Mouse (Mus musculus) midbrain, embryonic 14.5 days (tissue): Measurements from ENCODE around the gene Luzp1. TPM values are rescaled to one million over a fixed set of nuclear protein-coding genes. Genes with fewer than 3 reads are reported as not detected.

ENCODE experiments used
- ATAC-seq: fragments of 200-750 bp; cut with Nextera tagmentation; 2 replicates; pipeline ENCODE4 v1.8.0; 2017; ENCODE audit warnings: moderate number of reproducible peaks, moderate library complexity; ENCODE audit not compliant: low FRiP score, low TSS enrichment
- DNase-seq: peaks from one replicate; pipeline ENCODE4 v3.0.0-alpha.2; 2015
- H3K27ac ChIP-seq: fragments of 300-500 bp; sonication (generic); replicated peaks from 2 replicates; pipeline ENCODE4 v1.5.1; 2014; ENCODE audit warnings: mild to moderate bottlenecking, low read depth, low read length, moderate library complexity
- H3K27me3 ChIP-seq: fragments of 300-500 bp; sonication (generic); 2 replicates; pipeline ENCODE4 v1.6.1; 2014; ENCODE audit warnings: low read length, control low read depth, mixed read lengths; ENCODE audit not compliant: control insufficient read depth, insufficient read depth
- H3K36me3 ChIP-seq: fragments of 300-500 bp; sonication (generic); 2 replicates; pipeline ENCODE4 v1.6.1; 2014; ENCODE audit warnings: low read length, control low read depth; ENCODE audit not compliant: control insufficient read depth, insufficient read depth
- H3K4me1 ChIP-seq: fragments of 300-500 bp; sonication (generic); 2 replicates; pipeline ENCODE4 v1.6.1; 2014; ENCODE audit warnings: mild to moderate bottlenecking, antibody characterized with exemption, low read length, control low read depth; ENCODE audit not compliant: control insufficient read depth, insufficient read depth
- H3K4me2 ChIP-seq: fragments of 300-500 bp; sonication (generic); 2 replicates; pipeline ENCODE4 v1.6.1; 2014; ENCODE audit warnings: mild to moderate bottlenecking, low read length, moderate library complexity
- H3K4me3 ChIP-seq: fragments of 300-500 bp; sonication (generic); replicated peaks from 2 replicates; pipeline ENCODE4 v1.5.1; 2014; ENCODE audit warnings: low read depth, low read length
- H3K9ac ChIP-seq: fragments of 300-500 bp; sonication (generic); replicated peaks from 2 replicates; pipeline ENCODE4 v1.6.1; 2014; ENCODE audit warnings: mild to moderate bottlenecking, low read length, moderate library complexity
- H3K9me3 ChIP-seq: fragments of 300-500 bp; sonication (generic); 2 replicates; pipeline ENCODE4 v1.6.1; 2016; ENCODE audit warnings: low read length, control low read depth, mixed read lengths; ENCODE audit not compliant: control insufficient read depth
- WGBS: fragments of 180-500 bp; shearing (Covaris S2); extraction: QIAGEN DNeasy Blood & Tissue Kit; methylation state at CpG from one replicate; pipeline ENCODE4 v1.1.7; 2014; 5-methylcytosine and 5-hydroxymethylcytosine counted together
- polyA plus RNA-seq: library from polyadenylated mRNA; unstranded; fragments of >200 nt; fragmentation: Nextera tagmentation; extraction: Ambion mirVana; gene quantifications from 2 replicates; pipeline ENCODE4 v1.2.1, GENCODE M21; 2014

The Luzp1 gene
- polyA plus RNA-seq, 1 experiment from 2014 or later: 40.1 TPM

- WGBS: 53% methylated on average over 4 of the region's 4 CpGs
- DNase-seq: no peak
- no peak for ATAC-seq
- Histone ChIP-seq H3K9me3 (no peaks in the 10 kb centered on the region), H3K4me2 (no peak overlapping the region), H3K4me3 (no peak overlapping the region), H3K27ac (no peak overlapping the region), H3K36me3 (no peaks in the 10 kb centered on the region), H3K27me3 (no peaks in the 10 kb centered on the region), H3K9ac (no peak overlapping the region), H3K4me1 (no peaks in the 10 kb centered on the region)
Measured at GRCm38 (mm10) chr4:136511708-136512107, 42.1 kb downstream of the Luzp1 start.

DNA sequence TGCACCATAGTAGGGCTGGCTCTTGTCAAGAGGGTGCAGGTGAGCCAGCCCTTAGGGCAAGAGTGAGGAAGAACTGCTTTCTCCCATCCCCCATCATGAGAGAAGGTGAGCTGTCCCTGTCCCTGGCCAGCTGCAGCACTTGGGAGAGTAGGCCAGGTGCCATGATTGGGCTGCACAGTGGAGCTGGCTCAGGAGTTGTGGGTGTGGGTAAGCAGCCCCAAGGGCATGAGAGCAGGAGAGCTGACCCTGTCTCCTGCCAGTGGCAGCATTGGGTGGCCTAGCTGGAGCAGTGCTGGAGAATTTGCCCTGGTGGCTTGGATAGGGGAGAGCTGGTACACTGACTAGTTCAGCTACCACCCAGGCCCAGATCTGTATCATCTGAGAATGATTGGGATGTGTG, 43.3 kb downstream of the Luzp1 start:
- Histone ChIP-seq H3K27ac (no peak overlapping the region), H3K4me2 (no peak overlapping the region), H3K36me3 (no peaks in the 10 kb centered on the region), H3K27me3 (no peaks in the 10 kb centered on the region), H3K4me3 (no peak overlapping the region), H3K9me3 (no peaks in the 10 kb centered on the region), H3K9ac (no peak overlapping the region), H3K4me1 (no peaks in the 10 kb centered on the region)
- DNase-seq (no peak), ATAC-seq (no peak)

- ATAC-seq: no peak
- WGBS: 86% methylated on average over 2 of the region's 2 CpGs
Measured at GRCm38 (mm10) chr4:136518141-136518540, 48.6 kb downstream of the Luzp1 start.

DNA sequence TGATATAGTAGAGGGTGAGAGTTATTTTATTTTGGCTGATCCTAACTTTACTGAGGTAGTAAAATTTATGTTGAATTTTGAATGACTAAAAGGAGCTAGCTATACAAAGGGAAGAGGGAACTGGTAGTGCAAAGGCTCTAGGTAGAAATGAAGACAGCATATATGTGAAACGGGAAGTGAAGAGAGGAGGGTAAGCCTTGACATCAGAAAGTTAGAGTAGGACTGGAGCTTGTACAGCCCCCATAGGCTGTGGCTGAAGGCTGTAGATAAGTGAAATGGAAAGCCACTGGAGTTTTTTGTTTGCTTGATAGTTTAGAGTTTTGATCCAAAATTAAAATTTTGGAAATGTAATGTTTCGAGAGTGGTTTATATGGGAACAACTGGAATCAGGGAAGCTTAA, 49.0 kb downstream of the Luzp1 start:
- 93% methylated on average over 2 of the region's 2 CpGs for WGBS
- Histone ChIP-seq H3K4me2 (no peak overlapping the region), H3K36me3 (no peaks in the 10 kb centered on the region), H3K4me3 (no peak overlapping the region), H3K27me3 (no peaks in the 10 kb centered on the region), H3K9me3 (no peaks in the 10 kb centered on the region), H3K27ac (no peak overlapping the region), H3K9ac (no peak overlapping the region), H3K4me1 (no peaks in the 10 kb centered on the region)
- no peak for ATAC-seq
- DNase-seq: no peak

More at GRCm38 (mm10) chr4:136518141-136518540, 48.6 kb downstream of the Luzp1 start:
- H3K27ac ChIP-seq: no peak overlapping the region
- H3K36me3 ChIP-seq: no peaks in the 10 kb centered on the region
- H3K27me3 ChIP-seq: no peaks in the 10 kb centered on the region
- no peaks in the 10 kb centered on the region for H3K4me1 ChIP-seq
- no peak for DNase-seq
- no peak overlapping the region for H3K4me3 ChIP-seq
- no peak overlapping the region for H3K4me2 ChIP-seq
- no peaks in the 10 kb centered on the region for H3K9me3 ChIP-seq
- no peak overlapping the region for H3K9ac ChIP-seq

GRCm38 (mm10) chr4:136519866-136520265, 50.3 kb downstream of the Luzp1 start:
- no peaks in the 10 kb centered on the region for H3K9me3 ChIP-seq
- H3K27me3 ChIP-seq: no peaks in the 10 kb centered on the region
- no peak overlapping the region for H3K9ac ChIP-seq
- no peak overlapping the region for H3K27ac ChIP-seq
- no peak overlapping the region for H3K4me2 ChIP-seq
- no peaks in the 10 kb centered on the region for H3K36me3 ChIP-seq
- DNase-seq: no peak
- ATAC-seq: no peak
- no peak overlapping the region for H3K4me3 ChIP-seq
- no peaks in the 10 kb centered on the region for H3K4me1 ChIP-seq

- no peak overlapping the region for H3K9ac ChIP-seq
- no peak overlapping the region for H3K4me2 ChIP-seq
- no peaks in the 10 kb centered on the region for H3K27me3 ChIP-seq
- no peaks in the 10 kb centered on the region for H3K4me1 ChIP-seq
- no peak for DNase-seq
- ATAC-seq: no peak
- H3K27ac ChIP-seq: no peak overlapping the region
- 68% methylated on average over 5 of the region's 5 CpGs for WGBS
- no peak overlapping the region for H3K4me3 ChIP-seq
- H3K36me3 ChIP-seq: no peaks in the 10 kb centered on the region
- H3K9me3 ChIP-seq: no peaks in the 10 kb centered on the region
Measured at GRCm38 (mm10) chr4:136521898-136522297, 52.3 kb downstream of the Luzp1 start.

DNA sequence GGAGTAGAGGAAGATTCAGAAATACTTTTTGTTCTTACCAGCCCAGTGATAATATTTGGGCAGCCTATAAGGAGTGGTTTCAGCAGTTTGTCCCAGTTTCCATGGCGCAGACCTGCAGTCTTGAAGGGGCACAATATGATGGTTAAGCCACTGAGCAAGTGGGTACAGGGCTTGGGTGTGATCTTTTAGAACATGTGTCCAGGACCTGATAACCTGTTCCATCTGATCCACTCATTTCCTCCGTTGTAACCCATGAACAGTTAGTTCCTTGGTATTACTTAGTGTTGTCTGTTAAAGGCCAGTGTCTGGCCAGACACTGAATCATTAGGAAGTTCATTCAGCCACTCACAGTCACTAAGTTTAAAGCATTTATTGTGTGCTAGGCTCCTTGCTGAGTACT, 54.7 kb downstream of the Luzp1 start:
- ATAC-seq (no peak), DNase-seq (no peak)
- no peaks in the 10 kb centered on the region for H3K36me3 ChIP-seq
- H3K4me1 ChIP-seq: no peaks in the 10 kb centered on the region
- no peaks in the 10 kb centered on the region for H3K9me3 ChIP-seq
- no peak overlapping the region for H3K4me3 ChIP-seq
- no peak overlapping the region for H3K27ac ChIP-seq
- no peak overlapping the region for H3K9ac ChIP-seq
- H3K4me2 ChIP-seq: no peak overlapping the region
- H3K27me3 ChIP-seq: no peaks in the 10 kb centered on the region
- WGBS: 96% methylated on average over 2 of the region's 2 CpGs

GRCm38 (mm10) chr4:136526412-136526811, 56.9 kb downstream of the Luzp1 start:
- H3K27me3 ChIP-seq: no peaks in the 10 kb centered on the region
- ATAC-seq (peak; percentile 37; the same call in 1 of the 2 replicates), DNase-seq (peak; percentile 90)
- H3K4me3 ChIP-seq: no peak overlapping the region
- no peaks in the 10 kb centered on the region for H3K36me3 ChIP-seq
- no peak overlapping the region for H3K9ac ChIP-seq
- 20% methylated on average over 4 of the region's 4 CpGs for WGBS
- no peaks in the 10 kb centered on the region for H3K4me1 ChIP-seq
- no peak overlapping the region for H3K4me2 ChIP-seq
- H3K9me3 ChIP-seq: no peaks in the 10 kb centered on the region
- no peak overlapping the region for H3K27ac ChIP-seq

DNA sequence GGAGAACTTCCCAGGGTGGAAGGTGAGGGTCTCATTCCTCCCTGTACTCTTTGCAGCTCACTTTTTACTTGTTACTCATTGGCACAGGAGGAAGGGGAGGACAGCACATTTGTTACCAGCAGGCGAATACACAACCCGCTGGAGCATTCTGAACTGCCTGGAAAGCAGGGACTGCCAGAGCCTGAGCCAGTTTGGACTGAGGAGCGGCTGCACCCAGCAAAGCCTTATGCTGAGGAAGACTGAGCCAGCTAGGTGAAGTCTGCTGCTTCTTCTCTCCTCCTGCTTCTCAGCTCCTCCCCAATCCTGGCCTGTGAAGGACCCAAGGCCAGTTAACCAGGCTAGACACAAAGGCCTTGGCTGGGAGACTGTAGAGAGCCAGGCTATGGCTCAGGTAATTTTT, 75.6 kb downstream of the Luzp1 start:
- 95% methylated on average over 3 of the region's 3 CpGs for WGBS
- no peak overlapping the region for H3K9ac ChIP-seq
- DNase-seq (no peak), ATAC-seq (no peak)
- H3K36me3 ChIP-seq: peaks cover 84% of the 10 kb centered on the region
- H3K4me1 ChIP-seq: no peaks in the 10 kb centered on the region
- no peak overlapping the region for H3K4me2 ChIP-seq
- H3K9me3 ChIP-seq: no peaks in the 10 kb centered on the region
- H3K27ac ChIP-seq: no peak overlapping the region
- H3K4me3 ChIP-seq: no peak overlapping the region
- H3K27me3 ChIP-seq: no peaks in the 10 kb centered on the region
